Mouse (Mus musculus) R1 (cell line): Measurements from ENCODE around the gene Actn4.

Experiments
- DNase-seq: peaks from one replicate; pipeline ENCODE4 v3.0.0-alpha.2; 2018; ENCODE audit warnings: low read depth, low spot score

The Actn4 gene

DNA sequence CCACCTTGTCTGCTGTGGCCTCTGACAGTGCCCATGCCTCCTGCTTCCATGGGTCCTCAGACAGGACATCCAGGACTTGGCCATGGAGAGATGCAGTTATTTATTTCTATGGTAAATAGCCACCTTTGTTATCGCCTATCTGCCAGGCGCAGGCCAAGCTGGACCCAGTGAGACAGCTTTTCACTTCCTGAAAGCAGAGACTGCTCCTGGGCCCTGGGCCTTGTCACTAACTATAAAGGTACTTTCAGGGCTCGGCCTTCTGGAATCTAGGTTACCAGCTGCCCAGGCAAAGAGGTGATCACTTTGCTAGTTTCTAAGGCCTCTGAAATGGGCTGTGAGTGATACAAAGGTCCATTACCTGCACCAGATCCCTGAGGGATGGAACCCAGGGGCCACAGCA lies 37.3 kb downstream of the Actn4 start:
- no peak for DNase-seq

DNA sequence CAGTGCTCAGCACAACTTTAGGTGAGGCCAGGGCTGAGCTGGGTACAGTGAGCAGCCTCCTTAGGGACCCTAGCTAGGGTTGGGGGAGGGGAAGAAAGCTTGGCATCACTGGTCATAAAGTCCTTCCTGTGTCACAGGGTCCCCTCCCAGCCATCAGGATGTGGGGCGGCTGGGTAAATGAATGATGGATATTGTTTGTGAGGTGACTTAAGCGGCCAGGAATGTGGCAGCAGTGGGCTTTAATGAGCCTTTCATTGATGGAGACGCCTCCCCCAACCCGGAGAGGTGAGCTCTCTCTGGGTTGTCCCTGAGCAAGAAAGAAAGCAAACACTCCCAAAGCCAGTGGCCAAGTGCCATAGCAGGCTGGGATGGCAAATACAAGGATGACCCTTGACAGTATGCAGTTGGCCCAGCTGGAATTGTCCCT lies 38.3 kb downstream of the Actn4 start:
- DNase-seq: peak; percentile 56

DNA sequence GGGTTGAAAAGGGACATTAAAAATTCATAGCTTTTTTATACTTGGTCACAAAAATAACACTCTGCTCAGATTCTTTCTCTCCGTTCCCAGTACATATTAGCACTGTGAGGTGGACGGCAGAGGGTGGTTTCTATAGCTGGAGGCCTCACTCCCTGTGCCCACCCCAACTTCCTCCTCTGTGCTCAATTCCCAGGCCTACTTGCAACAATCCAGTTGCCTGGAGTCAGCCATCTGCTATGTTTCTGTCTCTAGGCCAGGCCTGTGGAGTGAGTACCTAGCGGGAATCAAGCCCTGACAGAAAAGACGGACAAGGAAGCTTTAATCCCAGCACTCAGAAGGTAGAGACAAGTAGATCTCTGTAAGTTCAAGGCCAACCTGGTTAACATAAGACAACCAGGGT lies 39.5 kb downstream of the Actn4 start:
- no peak for DNase-seq

DNA sequence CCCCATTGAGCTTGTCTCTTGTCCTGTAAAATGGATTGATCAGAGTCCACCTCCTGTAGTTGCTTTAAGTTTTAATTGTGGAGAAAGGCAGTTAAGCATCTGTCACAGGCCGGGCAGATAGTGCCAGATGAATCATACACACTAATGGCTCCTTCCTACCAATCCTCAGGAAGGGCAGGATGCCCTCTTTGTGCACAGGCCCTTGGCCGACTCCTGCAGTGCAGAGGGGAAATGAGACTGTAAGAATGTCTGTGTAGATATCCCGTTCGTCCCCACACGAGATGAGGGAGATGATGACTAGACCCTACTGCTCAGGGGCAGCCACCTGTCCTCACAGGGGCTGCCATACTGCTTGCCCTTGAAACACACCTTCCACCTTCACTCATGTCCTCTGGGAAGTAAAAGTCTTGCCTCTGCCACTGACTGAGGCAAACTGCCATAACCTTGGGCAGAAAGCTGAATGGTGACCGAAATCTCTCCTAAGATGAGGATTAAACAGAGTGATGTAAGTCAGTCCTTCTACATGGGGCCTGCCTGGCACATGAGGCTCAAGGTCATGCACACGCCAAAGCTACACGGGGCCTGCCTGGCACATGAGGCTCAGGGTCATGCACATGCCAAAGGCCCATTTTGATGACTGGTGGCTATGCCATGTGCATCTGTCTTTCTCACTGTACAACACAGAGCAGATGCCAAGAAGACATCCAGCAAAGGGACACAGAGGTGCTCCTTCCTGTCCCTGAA lies 40.2 kb downstream of the Actn4 start:
- no peak for DNase-seq

DNA sequence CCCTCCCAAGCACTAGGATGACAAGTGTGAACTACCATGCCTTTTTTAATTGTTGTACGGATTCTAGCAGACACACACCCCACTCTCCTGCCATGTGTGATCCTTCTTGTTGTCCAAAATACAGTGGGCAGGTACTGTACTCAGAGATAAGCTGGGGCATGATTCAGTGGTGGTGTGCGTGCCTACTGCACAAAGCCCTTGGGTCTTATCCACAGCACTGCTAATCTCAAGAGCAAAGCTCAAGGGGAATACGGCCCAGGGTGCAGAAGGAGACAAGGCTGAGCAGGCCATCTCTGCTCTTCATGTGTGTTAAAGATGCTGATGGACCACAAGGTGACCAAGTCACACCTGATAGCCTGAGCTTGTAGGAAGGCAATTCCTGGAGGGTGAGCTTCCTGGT lies 41.0 kb downstream of the Actn4 start:
- no peak for DNase-seq

DNA sequence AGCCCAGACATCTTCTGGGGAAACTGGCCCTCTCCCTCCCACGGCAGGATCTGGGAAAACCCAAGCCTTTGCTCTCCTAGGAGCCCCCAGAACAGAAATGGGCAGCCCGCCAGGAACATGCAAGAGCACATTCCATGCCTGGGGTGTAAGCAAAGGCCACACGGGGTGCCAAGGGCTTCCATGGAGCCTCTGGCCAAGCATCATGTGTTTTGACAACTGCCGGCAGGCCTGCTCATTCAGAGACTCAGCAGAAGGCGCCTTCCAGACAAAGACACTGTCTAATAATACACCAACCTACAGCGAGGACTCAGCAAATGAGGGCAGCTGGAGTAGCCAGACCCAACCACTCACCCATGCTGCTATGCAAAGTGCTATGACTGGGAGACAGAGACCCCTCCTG lies 42.3 kb downstream of the Actn4 start:
- peak; percentile 53 for DNase-seq

DNA sequence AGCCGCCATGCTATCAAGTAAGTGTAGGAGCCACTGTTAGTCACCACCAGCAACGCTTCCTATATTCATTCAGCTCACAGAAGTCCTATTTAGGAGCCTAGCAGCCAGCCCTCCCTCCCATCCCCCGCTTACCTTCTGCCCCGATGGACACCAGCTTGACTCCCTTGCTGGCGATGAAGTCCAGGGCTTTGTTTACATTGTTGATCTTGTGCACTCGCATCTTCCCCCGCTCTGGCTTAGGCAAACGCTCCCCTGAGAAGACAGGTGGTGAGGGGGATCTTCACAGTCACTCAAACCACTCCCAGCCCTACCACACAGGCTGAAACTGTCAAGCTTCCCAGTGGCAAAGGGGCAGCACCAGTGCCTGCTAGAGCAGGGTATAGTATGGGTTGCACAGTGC lies 43.6 kb downstream of the Actn4 start:
- no peak for DNase-seq

DNA sequence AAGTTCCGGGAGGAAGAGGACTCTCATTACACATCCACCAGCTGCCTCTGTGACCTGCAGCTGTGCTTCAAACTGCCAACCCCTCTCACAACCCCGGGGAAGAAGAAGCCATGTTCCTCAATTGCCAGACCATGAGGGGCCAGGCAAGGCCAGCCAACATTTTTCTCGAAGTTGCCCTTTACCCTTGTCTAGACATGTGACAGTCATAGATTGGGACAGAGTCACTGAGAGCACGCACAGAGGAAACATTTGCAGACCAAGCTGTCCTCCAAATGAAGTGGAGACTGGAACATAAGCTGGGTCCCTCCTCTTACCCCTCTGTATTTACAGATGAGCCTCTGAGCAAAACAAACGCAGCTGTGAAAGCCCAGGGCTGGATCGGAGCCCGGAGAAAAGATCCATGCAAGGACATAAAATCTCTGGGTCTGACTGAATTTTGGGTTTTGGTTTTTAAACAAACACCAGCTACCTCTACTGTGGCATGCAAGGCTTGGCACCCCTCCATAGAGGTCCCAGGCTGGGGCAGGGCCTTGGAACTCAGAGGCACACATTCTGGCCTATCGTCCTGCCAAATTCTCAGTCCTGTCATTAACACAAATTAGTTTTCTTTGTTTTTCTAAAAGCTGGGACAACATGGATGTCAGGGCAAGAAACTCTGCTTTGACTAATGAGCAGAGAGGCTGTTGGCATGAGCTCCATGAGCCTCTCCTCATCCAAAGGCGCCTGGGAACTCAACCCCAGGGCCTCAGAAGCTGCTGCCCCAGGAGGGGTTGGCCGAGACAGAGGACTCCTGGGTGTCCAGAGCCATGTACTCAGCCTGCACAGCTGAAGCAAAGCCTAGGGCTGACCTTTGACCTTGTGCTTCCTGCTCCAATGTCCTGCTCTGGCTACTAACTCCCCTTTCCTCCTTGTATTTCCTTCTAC lies 44.4 kb downstream of the Actn4 start:
- no peak for DNase-seq

DNA sequence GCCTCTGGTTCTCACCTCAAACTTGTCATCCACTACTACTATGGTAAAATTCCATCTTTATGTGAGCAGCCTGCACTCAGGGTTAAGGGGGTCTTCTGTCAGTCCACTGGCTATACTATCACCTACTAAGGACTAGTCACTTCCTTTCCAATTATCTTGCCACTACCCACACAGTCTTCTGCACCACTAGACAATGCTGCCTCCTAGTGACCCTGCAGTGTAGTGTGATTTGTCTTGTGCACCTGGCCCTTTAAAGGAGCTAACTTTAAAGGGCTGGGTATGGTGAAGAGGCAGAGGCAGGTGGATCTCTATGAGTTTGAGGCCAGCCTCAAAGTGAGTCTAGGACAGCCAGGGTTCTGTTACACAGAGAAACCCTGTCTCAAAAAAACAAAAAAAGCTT lies 45.6 kb downstream of the Actn4 start:
- DNase-seq: peak; percentile 43

DNA sequence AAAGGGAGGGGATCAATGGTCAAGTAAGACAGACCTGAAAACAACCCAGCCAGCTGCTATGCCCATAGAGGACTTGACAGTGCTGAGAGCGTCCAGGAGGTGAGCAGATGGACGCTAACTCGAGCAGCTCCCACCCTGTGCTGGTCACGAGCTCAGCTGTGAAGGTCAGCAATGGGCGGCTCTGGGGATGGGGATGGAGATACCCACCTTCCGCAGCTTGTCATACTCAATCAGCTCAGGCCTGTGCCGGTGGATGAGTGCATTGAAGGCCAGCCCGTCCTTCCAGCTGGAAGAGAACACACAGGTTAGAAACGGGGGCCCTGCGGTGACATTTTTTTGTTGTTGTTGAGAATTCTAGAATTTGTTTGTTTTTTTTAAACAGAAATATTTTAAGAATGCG lies 49.0 kb downstream of the Actn4 start:
- no peak for DNase-seq

DNA sequence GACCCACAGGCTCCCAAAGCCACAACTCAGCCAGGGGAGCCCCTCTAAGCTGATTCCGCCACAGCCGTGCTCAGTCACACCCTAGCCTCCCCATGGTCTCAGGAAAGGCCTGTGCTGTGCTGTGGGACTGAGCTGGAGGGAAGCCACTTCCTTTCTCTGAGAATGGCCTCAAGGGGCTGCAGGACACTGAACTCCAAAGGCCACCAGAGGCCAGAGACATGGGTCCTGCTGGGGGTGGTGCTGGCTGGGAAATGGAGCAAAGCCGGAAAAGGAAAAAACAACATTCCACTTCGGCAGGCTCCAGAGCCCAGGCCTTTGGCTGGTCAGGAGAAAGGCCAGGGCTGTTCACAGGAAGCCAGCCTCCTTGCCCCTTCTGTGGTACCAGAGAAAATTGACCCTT lies 50.5 kb downstream of the Actn4 start:
- DNase-seq: no peak

DNA sequence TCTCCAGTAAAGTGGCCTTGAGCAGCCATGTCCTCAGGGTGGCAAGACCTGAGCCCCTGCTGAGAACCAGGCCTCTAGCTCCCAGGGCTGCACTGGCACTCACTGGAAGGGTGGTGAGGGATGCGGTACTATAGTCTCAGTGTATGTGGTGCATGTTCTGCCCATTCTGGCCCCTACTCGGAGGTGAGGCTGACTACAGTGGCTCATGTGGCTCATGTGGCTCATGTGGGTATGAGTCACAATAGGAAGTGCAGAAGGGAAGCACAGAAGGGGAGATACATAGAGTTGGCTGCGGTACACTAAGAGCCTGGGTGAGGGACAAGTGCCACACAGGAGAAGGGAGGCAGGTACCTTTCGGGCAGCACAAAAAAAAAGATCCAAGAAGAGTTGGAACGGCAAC lies 54.9 kb downstream of the Actn4 start:
- DNase-seq: no peak

DNA sequence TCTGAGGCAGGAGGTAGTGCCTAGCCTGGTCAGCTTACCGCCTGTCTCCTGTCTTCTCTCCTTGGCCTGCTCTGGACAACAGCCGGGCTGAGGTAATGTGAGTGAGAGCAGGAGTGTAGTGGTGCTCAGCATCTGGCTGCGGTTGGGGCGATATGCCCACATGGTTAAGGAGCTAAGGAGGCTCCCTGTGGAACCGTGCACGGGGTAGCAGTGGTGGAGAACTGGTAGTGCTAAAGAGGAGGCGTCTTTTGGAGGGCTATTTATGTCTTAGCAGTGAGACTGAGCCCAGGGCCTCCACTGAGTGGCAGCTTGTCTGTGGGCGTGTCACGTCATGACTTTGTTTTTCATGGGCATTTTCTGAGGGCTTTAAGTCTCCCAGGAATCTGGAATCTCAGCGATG lies 58.4 kb downstream of the Actn4 start:
- no peak for DNase-seq

DNA sequence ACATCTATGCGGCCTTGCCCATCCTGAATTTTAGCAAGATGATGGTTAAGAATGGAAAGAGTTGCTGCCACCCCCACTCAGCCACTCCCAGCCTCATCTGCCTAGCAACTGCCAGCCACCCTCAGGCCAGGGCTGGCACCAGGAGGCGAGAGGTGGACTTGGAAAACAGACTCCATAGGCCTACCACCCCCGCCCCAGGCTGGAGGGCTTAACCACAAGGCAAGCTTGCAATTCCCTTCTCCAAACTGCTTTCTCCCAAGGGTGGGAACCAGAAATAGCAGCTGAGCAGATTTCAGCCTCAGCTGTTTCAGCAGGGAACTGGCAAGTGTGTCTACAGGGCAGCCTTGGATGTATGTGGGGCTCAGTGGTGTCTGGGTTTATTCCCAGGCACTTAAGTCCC lies 59.3 kb downstream of the Actn4 start:
- DNase-seq: no peak

DNA sequence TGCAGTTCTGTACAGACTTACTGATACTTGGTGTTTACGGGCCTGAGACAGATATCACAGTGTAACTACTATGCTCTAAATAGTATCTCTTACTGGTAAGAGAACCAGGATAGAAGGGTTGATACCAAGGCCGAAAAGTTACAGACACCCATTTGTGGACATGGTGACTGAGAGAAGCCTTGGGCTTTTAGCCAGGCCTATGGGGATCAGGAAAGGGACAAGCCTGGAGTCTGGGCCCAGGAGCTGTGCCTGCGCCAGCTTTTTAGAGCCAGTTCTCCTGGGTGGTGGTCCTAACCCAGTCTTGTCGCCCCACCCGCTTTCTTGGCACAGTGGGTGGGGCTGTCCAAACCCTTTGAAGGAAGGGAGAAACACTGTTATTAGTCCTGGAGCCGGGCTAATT lies 60.0 kb downstream of the Actn4 start:
- no peak for DNase-seq

DNA sequence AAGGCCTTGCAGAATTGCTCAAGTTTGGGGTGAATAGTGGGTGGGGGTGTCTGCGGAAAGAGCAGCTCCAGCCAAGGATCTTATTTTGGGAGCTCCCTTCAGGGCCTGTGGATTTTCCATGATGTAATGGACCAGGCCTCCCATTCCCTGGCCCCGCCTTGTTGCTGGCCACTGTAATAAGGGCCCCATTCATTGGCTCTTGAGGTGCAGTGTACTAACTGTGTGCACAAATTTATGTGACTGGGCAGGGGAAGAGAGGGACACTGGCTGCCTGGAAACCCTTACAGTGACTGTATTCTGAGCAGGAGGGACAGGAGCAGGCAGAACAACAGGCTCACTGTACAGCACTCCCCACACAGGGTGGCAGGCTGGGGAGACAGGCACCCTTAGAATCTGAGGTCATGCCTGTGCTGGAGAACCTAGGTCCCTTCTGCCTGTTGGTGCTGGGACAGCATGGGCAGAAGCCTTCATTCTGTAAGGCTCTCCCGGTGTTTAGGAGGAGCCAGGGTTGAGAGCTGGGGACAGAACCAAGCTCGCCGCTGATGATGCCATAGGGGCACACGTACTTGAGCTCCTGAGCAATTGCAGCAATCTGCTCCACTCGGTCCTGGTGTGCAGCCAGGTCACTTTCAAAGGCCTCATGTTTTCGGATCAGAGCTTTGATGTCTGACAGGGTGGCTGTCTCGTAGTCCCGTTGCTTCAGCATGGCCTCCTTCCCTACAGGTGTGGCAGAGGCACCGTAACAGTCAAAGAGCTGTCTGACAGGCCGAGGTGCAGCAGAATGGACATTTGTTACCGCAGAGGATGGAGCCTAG lies 60.6 kb downstream of the Actn4 start:
- DNase-seq: no peak

DNA sequence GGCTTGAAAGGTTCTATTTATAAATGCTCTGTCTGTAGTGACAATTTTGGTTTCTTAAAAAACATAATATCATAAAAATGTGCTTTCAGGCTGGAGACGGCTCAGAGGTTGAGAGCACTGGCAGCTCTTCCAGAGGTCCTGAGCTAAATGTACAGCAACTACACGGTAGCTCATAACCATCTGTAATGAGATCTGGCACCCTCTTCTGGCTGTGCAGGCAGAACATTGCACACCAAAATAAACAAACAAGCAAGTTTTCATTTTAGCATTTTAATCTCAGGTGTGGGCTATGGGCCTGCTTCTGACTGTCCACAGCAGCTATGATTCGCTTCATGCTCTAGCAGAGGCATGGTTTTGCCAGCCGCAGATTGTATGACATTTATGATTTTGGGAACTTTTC lies 62.2 kb downstream of the Actn4 start:
- no peak for DNase-seq

DNA sequence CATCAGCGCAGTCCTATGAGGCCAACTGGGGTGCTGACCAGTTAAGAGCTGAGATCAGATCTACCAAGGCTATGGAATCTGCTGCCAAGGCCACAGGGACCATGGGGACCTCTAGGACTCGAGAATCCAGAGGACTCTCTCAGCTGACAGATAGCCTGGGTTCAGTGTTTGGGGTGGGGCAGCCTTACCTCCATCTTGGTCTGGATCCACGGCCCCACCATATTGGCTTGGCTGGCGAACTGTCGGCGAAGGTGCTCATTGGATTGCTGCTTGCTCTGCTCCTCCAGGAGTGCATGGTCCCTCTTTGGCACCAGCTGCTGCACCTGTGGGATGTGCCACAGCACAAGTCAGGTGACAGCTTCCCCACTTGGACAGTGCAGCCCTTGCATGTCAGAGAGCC lies 64.5 kb downstream of the Actn4 start:
- no peak for DNase-seq

DNA sequence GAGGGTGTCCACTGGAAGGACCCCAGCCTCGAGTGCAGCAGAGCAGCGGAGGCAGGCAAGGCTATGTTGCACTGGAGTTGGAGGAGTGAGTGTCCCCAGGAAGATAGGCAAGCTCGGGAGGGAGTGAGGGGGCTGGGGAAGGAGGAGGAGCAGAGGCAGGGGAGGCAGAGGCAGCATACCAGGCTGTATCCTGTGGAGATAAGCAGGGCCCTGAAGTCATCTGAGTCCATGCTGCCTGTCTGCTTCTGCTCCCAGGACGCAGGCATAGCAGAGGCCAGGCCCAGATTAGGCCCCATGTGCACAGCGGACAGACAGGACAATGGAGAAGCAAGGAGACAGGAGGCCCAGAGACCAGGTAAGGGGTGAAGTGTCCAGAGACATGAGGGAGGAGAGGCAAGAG lies 67.2 kb downstream of the Actn4 start:
- DNase-seq: no peak

DNA sequence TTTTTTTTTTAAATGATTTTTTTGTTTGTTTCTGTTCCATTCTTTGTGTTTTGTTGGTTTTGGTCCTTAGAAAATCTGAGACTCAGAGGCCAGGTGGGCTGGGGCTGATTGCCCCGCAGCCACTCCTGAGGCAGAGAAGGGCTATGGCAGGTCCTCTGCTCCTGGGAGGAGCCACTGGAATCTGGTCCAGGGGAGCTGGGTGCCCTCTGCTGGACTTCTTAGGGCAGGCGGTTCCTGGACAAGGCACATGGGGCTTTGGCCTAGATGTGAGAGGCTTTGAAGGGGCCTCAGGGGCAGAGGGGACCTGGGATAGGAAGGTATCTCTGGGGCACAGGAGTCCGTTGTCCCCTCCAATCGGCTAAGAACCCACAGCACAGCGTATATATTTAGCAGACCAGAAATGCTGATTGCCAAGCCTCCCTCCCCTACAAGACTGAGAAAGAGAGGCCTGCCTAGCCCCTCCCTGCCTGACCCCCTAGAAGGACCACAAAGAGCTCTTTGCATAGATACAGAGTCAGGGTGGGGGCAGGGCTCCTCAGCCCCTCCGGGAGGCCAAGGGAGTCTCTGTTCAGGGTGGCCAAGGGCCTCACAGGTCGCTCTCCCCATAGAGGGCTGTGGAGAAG lies 68.4 kb downstream of the Actn4 start:
- DNase-seq: no peak

DNA sequence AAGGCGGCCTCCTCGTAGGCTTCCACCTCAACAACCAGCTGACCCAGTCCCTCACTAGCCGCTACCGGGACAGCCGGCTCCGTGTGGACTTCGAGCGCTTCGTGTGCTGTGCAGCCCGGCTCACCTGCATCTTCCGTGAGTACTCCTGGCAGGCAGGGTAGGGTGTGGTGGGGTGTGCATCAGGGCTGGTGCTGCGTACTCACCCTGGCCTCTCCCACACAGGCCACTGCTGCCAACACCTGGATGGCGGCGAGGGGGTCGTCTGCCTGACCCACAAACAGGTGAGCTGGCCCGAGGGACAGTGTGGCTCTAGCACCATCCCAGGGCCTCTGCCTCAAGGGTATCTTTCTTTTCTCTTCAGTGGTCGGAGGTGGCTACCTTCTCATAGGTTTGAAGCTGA lies 69.5 kb downstream of the Actn4 start:
- DNase-seq: no peak

DNA sequence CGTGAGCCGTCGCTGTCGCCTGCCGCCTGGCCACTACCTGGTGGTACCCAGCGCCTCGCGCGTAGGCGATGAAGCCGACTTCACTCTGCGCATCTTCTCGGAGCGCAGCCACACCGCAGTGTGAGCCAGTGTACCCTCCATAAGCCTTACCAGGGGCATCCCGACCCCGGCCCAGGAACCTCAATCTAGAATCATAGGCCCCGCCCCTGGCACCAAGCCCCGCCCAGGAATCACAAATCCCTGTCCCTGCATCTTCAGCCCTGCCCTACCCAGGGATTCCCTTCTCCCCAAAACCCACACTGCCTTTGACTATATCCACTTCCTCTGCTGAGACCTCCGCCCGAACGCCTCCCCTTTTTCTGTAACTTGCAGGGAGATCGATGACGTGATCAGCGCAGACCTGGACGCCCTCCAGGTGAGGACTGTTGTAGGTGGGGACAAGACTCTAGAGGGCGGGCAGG lies 73.4 kb downstream of the Actn4 start:
- DNase-seq: peak; percentile 57
